Mouse (Mus musculus) C2C12 (cell line): Measurements from ENCODE around the gene Timp3. TPM values are rescaled to one million over a fixed set of nuclear protein-coding genes. Genes with fewer than 3 reads are reported as not detected.

Source experiments
- H3K27me3 ChIP-seq: one replicate; pipeline ENCODE4 v1.6.1; 2011; ENCODE audit not compliant: control insufficient read depth, insufficient read depth, insufficient read length
- H3K36me3 ChIP-seq: one replicate; pipeline ENCODE4 v1.6.1; 2011; ENCODE audit not compliant: control insufficient read depth, insufficient read depth
- H3K4me3 ChIP-seq: one replicate; pipeline ENCODE4 v1.5.1; 2011; ENCODE audit warnings: mild to moderate bottlenecking, control low read depth; ENCODE audit not compliant: poor library complexity, insufficient read depth, severe bottlenecking
- H3K79me2 ChIP-seq: one replicate; pipeline ENCODE4 v1.6.1; 2011; ENCODE audit not compliant: control insufficient read depth, insufficient read depth
- H3K79me3 ChIP-seq: one replicate; pipeline ENCODE4 v1.6.1; 2011; ENCODE audit warnings: low read depth, control low read depth
- H3ac ChIP-seq: one replicate; pipeline ENCODE3; 2011; ENCODE audit warnings: low read depth; ENCODE audit not compliant: control insufficient read depth, insufficient read length
- CEBPB ChIP-seq: IDR thresholded peaks from one replicate; pipeline ENCODE4 v1.6.1; 2011; ENCODE audit warnings: low read depth, mild to moderate bottlenecking, control low read depth, moderate library complexity
- CTCF ChIP-seq: IDR thresholded peaks from one replicate; pipeline ENCODE4 v1.5.1; 2011; ENCODE audit not compliant: control insufficient read depth, insufficient read depth, insufficient read length
- FOSL1 ChIP-seq: IDR thresholded peaks from one replicate; pipeline ENCODE4 v1.8.0; 2011; ENCODE audit warnings: mild to moderate bottlenecking, low read length; ENCODE audit not compliant: poor library complexity, insufficient read depth, severe bottlenecking
- MAX ChIP-seq: IDR thresholded peaks from one replicate; pipeline ENCODE4 v1.6.1; 2011; ENCODE audit warnings: mild to moderate bottlenecking, control low read depth
- MYOD1 ChIP-seq: IDR thresholded peaks from one replicate; pipeline ENCODE4 v1.6.1; 2011; ENCODE audit warnings: low read depth; ENCODE audit not compliant: control insufficient read depth, insufficient read length
- MYOG ChIP-seq: IDR thresholded peaks from one replicate; pipeline ENCODE4 v1.6.1; 2011; ENCODE audit not compliant: control insufficient read depth, insufficient read length; ENCODE audit errors: extremely low read depth
- USF1 ChIP-seq: IDR thresholded peaks from one replicate; pipeline ENCODE4 v1.6.1; 2011; ENCODE audit warnings: low read depth, mild to moderate bottlenecking, control low read depth, moderate library complexity
- polyA plus RNA-seq: library from polyadenylated mRNA; unstranded; fragments of >200 nt; fragmentation: generic; extraction: Trizol; gene quantifications from one replicate; pipeline ENCODE4 v1.2.1, GENCODE M21; 2012; ENCODE audit warnings: missing spikeins

The Timp3 gene
- polyA plus RNA-seq, 1 experiment, result 57.7 TPM

- TF ChIP-seq CEBPB (no peak), CTCF (no peak), USF1 (no peak), FOSL1 (no peak), MYOG (no peak), MYOD1 (no peak), MAX (no peak)
- peaks cover 88% of the 10 kb centered on the region for H3K79me3 ChIP-seq
- peaks cover 100% of the 10 kb centered on the region for H3K79me2 ChIP-seq
- no peak overlapping the region for H3ac ChIP-seq
- H3K4me3 ChIP-seq, result no peak overlapping the region
- H3K27me3 ChIP-seq, result no peaks in the 10 kb centered on the region
- peaks cover 78% of the 10 kb centered on the region for H3K36me3 ChIP-seq
Measured at GRCm38 (mm10) chr10:86307235-86307634, 7.1 kb downstream of the Timp3 start.

DNA sequence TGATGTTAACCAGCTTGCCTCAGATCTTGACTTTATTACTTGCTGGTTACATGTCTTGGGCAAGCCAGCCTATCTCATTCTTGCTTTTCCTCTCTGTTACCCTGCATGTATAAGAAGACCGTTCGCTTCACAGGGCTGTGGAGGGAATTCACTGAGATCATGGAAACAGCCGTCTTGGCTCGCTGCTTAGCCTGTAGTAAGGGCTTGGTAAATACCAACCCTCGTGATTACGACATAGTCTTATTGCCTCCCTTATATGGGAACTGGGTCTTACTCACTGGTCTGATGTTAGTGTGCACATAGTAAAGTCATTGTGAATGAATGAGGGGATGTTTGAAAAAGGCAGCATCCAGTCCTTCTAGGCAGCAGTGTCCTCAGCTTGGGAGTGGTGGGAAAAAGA, 10.4 kb downstream of the Timp3 start:
- H3K4me3 ChIP-seq, result no peak overlapping the region
- peaks cover 88% of the 10 kb centered on the region for H3K79me3 ChIP-seq
- peak; percentile 92 for TF ChIP-seq CEBPB
- no peak for TF ChIP-seq MYOG
- H3K36me3 ChIP-seq, result peaks cover 92% of the 10 kb centered on the region
- H3K27me3 ChIP-seq, result no peaks in the 10 kb centered on the region
- no peak overlapping the region for H3ac ChIP-seq
- H3K79me2 ChIP-seq, result peaks cover 100% of the 10 kb centered on the region

DNA sequence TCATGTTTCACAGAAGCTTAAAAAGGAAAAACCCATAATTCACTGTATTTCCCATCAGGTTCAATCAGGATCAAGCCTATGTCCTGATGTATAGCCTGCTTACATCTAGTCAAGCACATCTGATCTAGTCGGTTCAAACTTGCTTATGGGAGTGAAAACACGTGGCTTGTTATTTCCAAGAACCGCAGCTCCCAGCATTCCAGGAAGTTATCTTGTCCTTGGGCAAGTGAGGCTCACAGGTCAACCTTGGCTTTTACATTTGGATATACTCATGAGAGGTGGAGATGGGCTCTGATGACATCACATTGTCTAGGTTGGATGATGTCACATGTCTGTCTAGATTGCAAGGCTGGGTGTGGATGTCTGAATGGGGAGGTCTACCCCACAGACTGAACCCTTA, 12.8 kb downstream of the Timp3 start:
- Histone ChIP-seq H3K27me3 (no peaks in the 10 kb centered on the region), H3K36me3 (peaks cover 93% of the 10 kb centered on the region), H3K79me2 (peaks cover 100% of the 10 kb centered on the region), H3K79me3 (peaks cover 82% of the 10 kb centered on the region), H3ac (no peak overlapping the region), H3K4me3 (no peak overlapping the region)
- TF ChIP-seq FOSL1, result no peak
- TF ChIP-seq MYOD1, result no peak
- TF ChIP-seq CTCF, result no peak
- TF ChIP-seq CEBPB, result no peak
- TF ChIP-seq MYOG, result no peak

DNA sequence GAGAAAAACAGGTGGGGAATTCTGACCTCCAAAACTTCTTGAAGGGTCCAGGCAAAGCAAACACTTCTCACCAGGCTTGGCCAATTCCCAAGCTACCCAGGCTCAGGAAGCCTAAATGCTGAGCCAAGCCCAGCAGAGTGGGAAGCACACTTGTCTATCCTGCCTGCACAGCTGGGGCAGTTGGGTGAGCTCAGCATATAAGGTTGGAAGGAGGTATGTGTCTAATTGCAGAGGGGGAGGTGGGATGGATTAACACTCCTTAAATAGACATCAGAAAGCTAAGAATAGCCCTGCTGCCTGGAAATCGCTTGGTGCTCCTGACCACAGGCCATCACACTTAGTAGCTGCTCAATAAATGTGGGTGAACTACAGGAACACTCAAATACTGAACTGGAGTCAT, 13.3 kb downstream of the Timp3 start:
- Histone ChIP-seq H3K36me3 (peaks cover 88% of the 10 kb centered on the region), H3K4me3 (no peak overlapping the region), H3K79me2 (peaks cover 100% of the 10 kb centered on the region), H3ac (no peak overlapping the region), H3K79me3 (peaks cover 78% of the 10 kb centered on the region), H3K27me3 (no peaks in the 10 kb centered on the region)
- TF ChIP-seq MYOD1, result no peak
- TF ChIP-seq CEBPB, result no peak
- no peak for TF ChIP-seq MAX
- TF ChIP-seq USF1, result no peak
- no peak for TF ChIP-seq FOSL1
- TF ChIP-seq CTCF, result no peak
- TF ChIP-seq MYOG, result no peak

DNA sequence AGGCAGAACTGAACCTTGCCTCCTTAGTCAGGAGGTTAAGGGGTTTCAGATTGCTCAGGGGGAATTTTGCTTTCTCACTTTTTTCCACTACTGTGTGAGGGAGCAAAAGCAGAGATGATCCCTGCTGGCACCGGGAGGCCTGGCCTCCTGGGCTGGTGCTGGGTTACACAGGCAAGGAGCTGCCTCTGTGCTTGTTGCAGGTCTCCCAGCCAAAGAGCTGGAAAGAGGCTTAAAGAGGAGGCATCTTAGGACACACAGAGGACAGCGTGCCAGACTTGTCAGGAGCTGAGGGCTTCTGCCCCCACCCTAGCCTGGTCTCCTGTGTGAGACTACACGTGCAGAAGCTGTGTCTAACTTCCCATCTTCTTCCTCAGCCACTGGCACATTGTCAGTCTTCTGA, 15.3 kb downstream of the Timp3 start:
- peaks cover 78% of the 10 kb centered on the region for H3K36me3 ChIP-seq
- no peak overlapping the region for H3K4me3 ChIP-seq
- peaks cover 100% of the 10 kb centered on the region for H3K79me2 ChIP-seq
- no peak overlapping the region for H3ac ChIP-seq
- no peak for TF ChIP-seq CEBPB
- no peak for TF ChIP-seq USF1
- TF ChIP-seq MAX, result no peak
- TF ChIP-seq MYOG, result no peak
- no peak for TF ChIP-seq CTCF
- TF ChIP-seq MYOD1, result no peak
- no peak for TF ChIP-seq FOSL1
- no peaks in the 10 kb centered on the region for H3K27me3 ChIP-seq
- peaks cover 63% of the 10 kb centered on the region for H3K79me3 ChIP-seq

DNA sequence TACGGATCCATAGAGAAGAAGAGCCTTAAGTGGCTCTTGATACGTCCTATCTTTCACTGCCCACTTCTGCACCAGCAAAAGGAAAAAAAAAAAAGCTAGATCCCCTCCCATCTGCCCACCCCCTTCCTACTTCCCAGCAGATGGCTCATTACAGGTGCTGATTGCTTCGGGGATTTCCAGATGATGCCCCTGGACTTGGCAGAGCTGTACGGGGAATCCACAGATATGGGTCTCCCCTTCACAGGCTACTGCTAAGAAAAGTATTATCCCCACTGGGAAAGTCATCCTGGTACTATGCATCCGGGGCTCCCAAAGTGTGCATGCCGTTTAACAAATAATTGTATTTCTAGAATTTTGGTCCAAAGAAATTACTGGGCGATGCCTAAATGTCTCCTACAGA, 17.5 kb downstream of the Timp3 start:
- H3K79me2 ChIP-seq, result peaks cover 100% of the 10 kb centered on the region
- no peak overlapping the region for H3ac ChIP-seq
- no peaks in the 10 kb centered on the region for H3K27me3 ChIP-seq
- TF ChIP-seq CTCF (no peak), CEBPB (no peak), FOSL1 (no peak), MYOG (no peak), MYOD1 (no peak), USF1 (no peak), MAX (no peak)
- no peak overlapping the region for H3K4me3 ChIP-seq
- peaks cover 73% of the 10 kb centered on the region for H3K36me3 ChIP-seq
- peaks cover 58% of the 10 kb centered on the region for H3K79me3 ChIP-seq
